ENCODE assay signal across 25 mouse cellular contexts in the genomic region with DNA sequence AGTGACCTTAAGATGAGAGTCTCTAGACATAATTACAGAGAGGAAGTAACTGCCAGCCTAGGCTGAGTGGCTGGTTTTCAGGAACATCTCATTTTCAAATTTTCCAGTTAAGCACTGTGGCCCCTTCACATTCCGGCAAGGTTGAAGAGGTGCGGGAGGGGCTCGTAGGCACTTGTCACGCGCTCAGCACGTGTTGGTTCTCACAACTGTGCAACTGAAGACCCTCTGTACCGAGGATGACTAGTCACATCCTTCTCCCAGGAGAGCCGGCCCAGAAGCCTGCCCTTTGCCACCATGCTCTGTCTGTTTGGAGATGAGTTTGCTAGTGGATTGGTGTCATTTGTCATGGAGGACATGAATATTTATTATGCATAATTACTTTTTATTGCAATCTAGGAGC.
DNase-seq lines count a peak whose midpoint lies in the region; ATAC-seq and TF ChIP-seq lines count a peak whose summit lies in the region.
"Had no signal": no experiment of that assay in that cellular context is flagged by ENCODE, and none has a peak within 500 bp of the region (broad histone marks: within the 10 kb centered on the region; RNA-seq: fewer than 3 reads in every experiment).

No protein-coding gene starts in this region.

- no peaks in the 10 kb centered on the region for H3K36me3 ChIP-seq in hindbrain, embryonic 11.5 days (ENCODE audit: control insufficient read depth, insufficient read depth, low read length)
- no peaks in the 10 kb centered on the region for H3K36me3 ChIP-seq in hindbrain, postnatal 0 days (ENCODE audit: insufficient read depth, low read length)
- H3K36me3 ChIP-seq in neural tube, embryonic 11.5 days (ENCODE audit: control insufficient read depth, insufficient read depth, low read length): no peaks in the 10 kb centered on the region
- H3K36me3 ChIP-seq in embryonic facial prominence, embryonic 11.5 days (replicated peaks; ENCODE audit: control insufficient read depth, insufficient read depth, low read depth, low read length): no peaks in the 10 kb centered on the region
- H3K36me3 ChIP-seq: embryonic facial prominence, embryonic 13.5 days; embryonic facial prominence, embryonic 15.5 days; forebrain, embryonic 10.5 days had no signal

- ATAC-seq in hindbrain, embryonic 11.5 days (ENCODE audit: low FRiP score): peak; percentile 64; the same call in 1 of the 2 replicates
- ATAC-seq in hindbrain, postnatal 0 days: no peak
- ATAC-seq in neural tube, embryonic 11.5 days (ENCODE audit: insufficient read depth, low FRiP score, low TSS enrichment): no peak
- no peak for ATAC-seq in embryonic facial prominence, embryonic 11.5 days (replicated peaks; ENCODE audit: insufficient number of reproducible peaks, low FRiP score, low TSS enrichment, low read depth)
- ATAC-seq: CD4-positive, CD25-positive, alpha-beta regulatory T cell, adult 4 months; forebrain, embryonic 13.5 days; forebrain, embryonic 16.5 days had no signal

- no peaks in the 10 kb centered on the region for H3K27me3 ChIP-seq in hindbrain, embryonic 11.5 days (ENCODE audit: control insufficient read depth, insufficient read depth, low read length)
- no peaks in the 10 kb centered on the region for H3K27me3 ChIP-seq in hindbrain, postnatal 0 days (ENCODE audit: insufficient read depth, low read length)
- H3K27me3 ChIP-seq in neural tube, embryonic 11.5 days (ENCODE audit: control insufficient read depth, insufficient read depth, low read length): no peaks in the 10 kb centered on the region
- H3K27me3 ChIP-seq in embryonic facial prominence, embryonic 11.5 days (ENCODE audit: control insufficient read depth, insufficient read depth, low read length): no peaks in the 10 kb centered on the region
- H3K27me3 ChIP-seq: embryonic facial prominence, embryonic 13.5 days; embryonic facial prominence, embryonic 15.5 days; forebrain, embryonic 13.5 days had no signal

- peak; percentile 25 for DNase-seq in embryo, embryonic 11 days
- no peak for DNase-seq in embryo, embryonic 10 days (ENCODE audit: low spot score)
- DNase-seq in hindbrain, embryonic 11.5 days (ENCODE audit: low spot score): peak; percentile 40
- DNase-seq in hindbrain, postnatal 0 days (ENCODE audit: low spot score): no peak
- peak; percentile 11 for DNase-seq in neural tube, embryonic 11.5 days (ENCODE audit: low spot score)
- no peak for DNase-seq in neural tube, embryonic 10.5 days (ENCODE audit: extremely low spot score, low spot score)
- peak; percentile 42 for DNase-seq in embryonic facial prominence, embryonic 11.5 days (ENCODE audit: low spot score)
- no peak for DNase-seq in right cerebral cortex, adult 18-20 months
- DNase-seq: adrenal gland, adult 2 months; adrenal gland, postnatal 10 days; adrenal gland, postnatal 25 days; B cell, adult 2 months; cerebellum, adult 11 months; cerebellum, adult 18-20 months; cerebellum, adult 8-10 months; cerebellum, adult 9-11 months; cerebellum, postnatal 14 days; cerebellum, postnatal 36 days had no signal

- TF ChIP-seq CTCF in hindbrain, postnatal 0 days (IDR thresholded peaks at IDR 0.05; ENCODE audit: low read depth): no peak

- WGBS in hindbrain, embryonic 11.5 days: 58% methylated on average over 8 of the region's 8 CpGs
- WGBS in hindbrain, postnatal 0 days: 51% methylated on average over 8 of the region's 8 CpGs
- 72% methylated on average over 8 of the region's 8 CpGs for WGBS in neural tube, embryonic 11.5 days
- 50% methylated on average over 8 of the region's 8 CpGs for WGBS in embryonic facial prominence, embryonic 11.5 days

- H3K9ac ChIP-seq in hindbrain, embryonic 11.5 days (ENCODE audit: low read depth, low read length): no peak overlapping the region
- no peak overlapping the region for H3K9ac ChIP-seq in hindbrain, postnatal 0 days (replicated peaks; ENCODE audit: low read length)
- no peak overlapping the region for H3K9ac ChIP-seq in neural tube, embryonic 11.5 days (ENCODE audit: low read length)
- H3K9ac ChIP-seq in embryonic facial prominence, embryonic 11.5 days (replicated peaks; ENCODE audit: low read length): no peak overlapping the region
- H3K9ac ChIP-seq: embryonic facial prominence, embryonic 13.5 days; embryonic facial prominence, embryonic 15.5 days; forebrain, embryonic 13.5 days had no signal

- no peaks in the 10 kb centered on the region for H3K9me3 ChIP-seq in hindbrain, embryonic 11.5 days (ENCODE audit: control insufficient read depth, low read length)
- no peaks in the 10 kb centered on the region for H3K9me3 ChIP-seq in hindbrain, postnatal 0 days (ENCODE audit: low read length)
- H3K9me3 ChIP-seq in neural tube, embryonic 11.5 days (ENCODE audit: control insufficient read depth, low read length): no peaks in the 10 kb centered on the region
- no peaks in the 10 kb centered on the region for H3K9me3 ChIP-seq in embryonic facial prominence, embryonic 11.5 days (replicated peaks; ENCODE audit: control insufficient read depth, low read length)
- H3K9me3 ChIP-seq: embryonic facial prominence, embryonic 13.5 days; embryonic facial prominence, embryonic 15.5 days; forebrain, embryonic 10.5 days; forebrain, embryonic 13.5 days had no signal

- H3K4me2 ChIP-seq in hindbrain, embryonic 11.5 days (replicated peaks; ENCODE audit: low read depth, low read length): no peak overlapping the region
- H3K4me2 ChIP-seq in hindbrain, postnatal 0 days (ENCODE audit: low read depth, low read length): no peak overlapping the region
- no peak overlapping the region for H3K4me2 ChIP-seq in neural tube, embryonic 11.5 days (ENCODE audit: low read depth)
- H3K4me2 ChIP-seq in embryonic facial prominence, embryonic 11.5 days (ENCODE audit: low read depth, low read length): no peak overlapping the region
- H3K4me2 ChIP-seq: embryonic facial prominence, embryonic 13.5 days; embryonic facial prominence, embryonic 15.5 days; forebrain, embryonic 13.5 days had no signal

- H3K4me3 ChIP-seq in hindbrain, embryonic 11.5 days (ENCODE audit: low read depth, low read length): no peak overlapping the region
- H3K4me3 ChIP-seq in hindbrain, postnatal 0 days (ENCODE audit: low read length): no peak overlapping the region
- H3K4me3 ChIP-seq in neural tube, embryonic 11.5 days (ENCODE audit: low read depth, low read length): no peak overlapping the region
- H3K4me3 ChIP-seq in embryonic facial prominence, embryonic 11.5 days (ENCODE audit: low read depth, low read length): no peak overlapping the region
- H3K4me3 ChIP-seq: embryonic facial prominence, embryonic 13.5 days; embryonic facial prominence, embryonic 15.5 days; erythroblast, embryonic 14.5 days; forebrain, embryonic 10.5 days; forebrain, embryonic 13.5 days had no signal

- H3K4me1 ChIP-seq in hindbrain, embryonic 11.5 days (replicated peaks; ENCODE audit: control insufficient read depth, insufficient read depth, low read length): no peaks in the 10 kb centered on the region
- no peaks in the 10 kb centered on the region for H3K4me1 ChIP-seq in hindbrain, postnatal 0 days (ENCODE audit: insufficient read depth, low read length)
- no peaks in the 10 kb centered on the region for H3K4me1 ChIP-seq in neural tube, embryonic 11.5 days (ENCODE audit: control insufficient read depth, insufficient read depth, low read length)
- no peaks in the 10 kb centered on the region; the same call in 1 of the 2 replicates for H3K4me1 ChIP-seq in embryonic facial prominence, embryonic 11.5 days (ENCODE audit: control insufficient read depth, insufficient read depth, low read length)
- H3K4me1 ChIP-seq: embryonic facial prominence, embryonic 13.5 days; embryonic facial prominence, embryonic 15.5 days; forebrain, embryonic 10.5 days; forebrain, embryonic 13.5 days had no signal

- H3K27ac ChIP-seq in hindbrain, embryonic 11.5 days (ENCODE audit: low read depth, low read length): no peak overlapping the region
- no peak overlapping the region for H3K27ac ChIP-seq in hindbrain, postnatal 0 days
- no peak overlapping the region for H3K27ac ChIP-seq in neural tube, embryonic 11.5 days (ENCODE audit: low read depth, low read length)
- no peak overlapping the region for H3K27ac ChIP-seq in embryonic facial prominence, embryonic 11.5 days (replicated peaks; ENCODE audit: low read depth, low read length)
- H3K27ac ChIP-seq: embryonic facial prominence, embryonic 13.5 days; embryonic facial prominence, embryonic 15.5 days; forebrain, embryonic 10.5 days; forebrain, embryonic 13.5 days had no signal

Comparison
In these comparisons a context has a peak if more than half of its experiments do, and no peak if none do; other contexts are left out.
1. DNase-seq: peak in embryo, embryonic 11 days (single experiment), hindbrain, embryonic 11.5 days (single experiment), neural tube, embryonic 11.5 days (single experiment) and embryonic facial prominence, embryonic 11.5 days (single experiment); none in embryo, embryonic 10 days (single experiment), hindbrain, postnatal 0 days (single experiment), neural tube, embryonic 10.5 days (single experiment) and right cerebral cortex, adult 18-20 months (single experiment).